Mouse (Mus musculus) bone marrow, adult 2 months (tissue): ENCODE measurements at regions not wholly inside any gene's neighbourhood (a gene's known extent, or its start where the extent isn't known, plus 50 kb on each side); places are given as distances from the start of the nearest gene placed in this dataset.

Experiments used
- CTCF ChIP-seq: fragments of 200-500 bp; IDR thresholded peaks from 2 replicates; pipeline ENCODE4 v1.5.1; 2011; ENCODE audit warnings: low read length, control low read depth; ENCODE audit not compliant: control insufficient read depth, insufficient read depth
- POLR2A ChIP-seq: fragments of 200-500 bp; IDR thresholded peaks from 2 replicates; pipeline ENCODE4 v1.6.1; 2011; ENCODE audit warnings: low read depth, mild to moderate bottlenecking, control low read depth, low read length, borderline replicate concordance; ENCODE audit not compliant: control insufficient read depth

- TF ChIP-seq CTCF (no peak), POLR2A (no peak)
Observed at GRCm38 (mm10) chr3:50982649-50983048, 241.6 kb upstream of the Noct start.
